ENCODE assay signal across 7 mouse cellular contexts in the genomic region with DNA sequence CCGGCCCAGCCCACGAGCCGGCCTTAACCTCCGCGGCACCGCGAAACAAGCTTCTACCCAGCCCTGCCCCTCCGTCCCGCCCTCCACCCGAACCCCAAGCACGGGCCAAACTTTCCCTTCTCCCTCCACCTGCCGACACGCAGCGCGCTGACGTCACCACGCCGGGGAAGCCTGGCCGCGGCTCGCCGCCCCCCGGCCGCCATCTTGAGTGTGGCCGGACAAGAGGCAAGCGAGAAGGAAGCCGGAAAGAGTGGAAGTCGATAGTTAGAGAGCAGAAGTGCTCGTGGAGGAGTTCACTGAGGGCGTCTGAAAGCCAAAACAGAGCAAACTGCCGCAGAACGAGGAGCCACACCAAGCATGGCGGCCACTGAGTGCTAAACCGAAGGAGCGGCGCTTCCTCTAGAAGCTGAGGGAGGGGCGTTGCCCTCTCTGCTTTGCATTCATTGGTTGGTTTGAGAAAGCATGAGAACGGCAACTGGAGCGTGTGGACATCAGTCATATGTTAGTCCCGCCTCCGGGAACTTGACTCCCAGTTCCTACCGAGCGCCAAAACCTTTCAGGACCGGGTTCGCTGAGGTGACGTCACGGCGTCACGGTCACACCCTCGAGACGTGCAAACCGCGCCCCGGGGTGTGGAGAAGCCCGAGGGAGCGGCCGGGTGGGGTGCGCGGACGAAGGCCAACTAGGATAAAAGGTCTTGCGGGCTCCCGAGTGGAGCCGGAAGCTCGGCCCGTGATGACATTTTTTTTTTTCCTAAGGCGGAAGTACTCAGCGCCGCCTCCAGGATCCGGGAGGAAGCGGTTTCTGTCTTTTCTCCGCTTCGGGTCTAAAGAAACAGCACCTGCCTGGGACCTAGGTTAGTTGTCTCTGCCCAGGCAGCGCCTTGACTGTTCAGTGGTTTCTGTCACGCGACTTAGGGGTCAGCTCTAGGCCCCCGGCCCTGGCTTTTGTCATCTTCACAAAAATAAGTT. TPM values are rescaled to one million over a fixed set of nuclear protein-coding genes. Genes with fewer than 3 reads are reported as not detected.
DNase-seq lines count a peak whose midpoint lies in the region; ATAC-seq lines count a peak whose summit lies in the region.

Oxsr1 (minus strand) TSS at position 139 of the 971 bp plus-strand sequence.

- ATAC-seq in embryonic facial prominence, embryonic 12.5 days (ENCODE audit: insufficient number of reproducible peaks, insufficient read depth, low FRiP score, low TSS enrichment) = peak; percentile 95
- ATAC-seq in limb, embryonic 11.5 days (ENCODE audit: insufficient number of reproducible peaks, low FRiP score, low TSS enrichment, low read depth) = peak; percentile 95
- peak; percentile 97 for ATAC-seq in midbrain, embryonic 14.5 days (ENCODE audit: low FRiP score, low TSS enrichment)

- peak within 1 kb of the TSS; percentile 84 for H3K4me2 ChIP-seq in embryonic facial prominence, embryonic 12.5 days (replicated peaks)
- H3K4me2 ChIP-seq in limb, embryonic 11.5 days (ENCODE audit: low read depth, severe bottlenecking) = peak within 1 kb of the TSS; percentile 97
- peak within 1 kb of the TSS; percentile 88 for H3K4me2 ChIP-seq in midbrain, embryonic 14.5 days (ENCODE audit: low read length)

- H3K4me3 ChIP-seq in embryonic facial prominence, embryonic 12.5 days = peak within 1 kb of the TSS; percentile 93
- peak within 1 kb of the TSS; percentile 91 for H3K4me3 ChIP-seq in limb, embryonic 11.5 days (ENCODE audit: low read depth, low read length)
- H3K4me3 ChIP-seq in midbrain, embryonic 14.5 days (replicated peaks; ENCODE audit: low read depth, low read length) = peak within 1 kb of the TSS; percentile 96

- H3K27me3 ChIP-seq in embryonic facial prominence, embryonic 12.5 days = no peaks in the 10 kb centered on the region
- no peaks in the 10 kb centered on the region for H3K27me3 ChIP-seq in limb, embryonic 11.5 days (ENCODE audit: control insufficient read depth, insufficient read depth, low read length)
- H3K27me3 ChIP-seq in midbrain, embryonic 14.5 days (ENCODE audit: control insufficient read depth, insufficient read depth, low read length) = no peaks in the 10 kb centered on the region

- peak; percentile 99 for DNase-seq in adrenal gland, postnatal 25 days
- peak; percentile 100 for DNase-seq in heart, adult 11 months
- DNase-seq in kidney, adult 18-20 months = peak; percentile 100
- DNase-seq in limb, embryonic 11.5 days (ENCODE audit: low spot score) = peak; percentile 97
- peak; percentile 99 for DNase-seq in midbrain, embryonic 14.5 days
- peak; percentile 96 to 98 for DNase-seq in spleen, adult 18-20 months

- H3K27ac ChIP-seq in embryonic facial prominence, embryonic 12.5 days = peak within 1 kb of the TSS; percentile 84
- peak within 1 kb of the TSS; percentile 70 for H3K27ac ChIP-seq in limb, embryonic 11.5 days (replicated peaks; ENCODE audit: low read depth, low read length)
- peak within 1 kb of the TSS; percentile 87 for H3K27ac ChIP-seq in midbrain, embryonic 14.5 days (replicated peaks; ENCODE audit: low read depth, low read length)

- H3K36me3 ChIP-seq in embryonic facial prominence, embryonic 12.5 days = no peaks in the 10 kb centered on the region
- no peaks in the 10 kb centered on the region; the same call in 1 of the 2 replicates for H3K36me3 ChIP-seq in limb, embryonic 11.5 days (ENCODE audit: control insufficient read depth, insufficient read depth, low read length)
- no peaks in the 10 kb centered on the region for H3K36me3 ChIP-seq in midbrain, embryonic 14.5 days (ENCODE audit: control insufficient read depth, insufficient read depth, low read length)

- H3K4me1 ChIP-seq in embryonic facial prominence, embryonic 12.5 days = peaks cover 8% of the 10 kb centered on the region; the same call in 1 of the 2 replicates
- H3K4me1 ChIP-seq in limb, embryonic 11.5 days (ENCODE audit: control insufficient read depth, insufficient read depth, low read length) = 0 out of 2 replicates have a peak, but pooled peaks cover 4% of the 10 kb centered on the region
- peaks cover 17% of the 10 kb centered on the region for H3K4me1 ChIP-seq in midbrain, embryonic 14.5 days (ENCODE audit: control insufficient read depth, insufficient read depth, low read length)

- no peaks in the 10 kb centered on the region for H3K9me3 ChIP-seq in embryonic facial prominence, embryonic 12.5 days
- no peaks in the 10 kb centered on the region for H3K9me3 ChIP-seq in limb, embryonic 11.5 days (ENCODE audit: control insufficient read depth, low read length)
- no peaks in the 10 kb centered on the region for H3K9me3 ChIP-seq in midbrain, embryonic 14.5 days (ENCODE audit: control insufficient read depth, low read length)

- WGBS in embryonic facial prominence, embryonic 12.5 days = under 1% methylated on average over 72 of the region's 76 CpGs
- WGBS in limb, embryonic 11.5 days = under 1% methylated on average over 76 of the region's 76 CpGs
- under 1% methylated on average over 76 of the region's 76 CpGs for WGBS in midbrain, embryonic 14.5 days

- peak within 1 kb of the TSS; percentile 83 for H3K9ac ChIP-seq in embryonic facial prominence, embryonic 12.5 days
- peak within 1 kb of the TSS; percentile 68 for H3K9ac ChIP-seq in limb, embryonic 11.5 days (ENCODE audit: low read length)
- H3K9ac ChIP-seq in midbrain, embryonic 14.5 days (replicated peaks; ENCODE audit: low read length) = peak within 1 kb of the TSS; percentile 78

RNA-seq across cellular contexts. Expression of gene Oxsr1, which starts in this region (rescaled TPM):
- total RNA-seq in adrenal gland, postnatal 25 days (2021) = 33.7 and 37.5 TPM in 2 replicates
- 17.9 and 18.0 TPM in 2 replicates for polyA plus RNA-seq in embryonic facial prominence, embryonic 12.5 days (2016; fragmentation: Nextera tagmentation; extraction: Ambion mirVana)
- polyA plus RNA-seq in limb, embryonic 11.5 days (2014; fragmentation: Nextera tagmentation; extraction: Ambion mirVana) = 13.5 and 15.0 TPM in 2 replicates
- 13.0 and 18.2 TPM in 2 replicates for polyA plus RNA-seq in midbrain, embryonic 14.5 days (2014; fragmentation: Nextera tagmentation; extraction: Ambion mirVana)

Comparison
In these comparisons a context has a peak if more than half of its experiments do, and no peak if none do; other contexts are left out.
1. Peak in every context shown above with its lines: DNase-seq, ATAC-seq, H3K4me3 ChIP-seq and H3K27ac ChIP-seq.